Mouse (Mus musculus) spleen, adult 2 months (tissue): ENCODE measurements around the gene Gpr157.

Experiments
- CTCF ChIP-seq: fragments of 200-500 bp; IDR thresholded peaks from 2 replicates; pipeline ENCODE4 v1.5.1; 2011; ENCODE audit warnings: mild to moderate bottlenecking, inconsistent platforms; ENCODE audit not compliant: insufficient read depth, insufficient read length, insufficient replicate concordance; ENCODE audit errors: extremely low read depth
- POLR2A ChIP-seq: fragments of 200-500 bp; IDR thresholded peaks from 2 replicates; pipeline ENCODE4 v1.6.1; 2011; ENCODE audit warnings: low read depth, low read length, inconsistent platforms

- no peak for TF ChIP-seq POLR2A
- TF ChIP-seq CTCF: no peak
Measured at GRCm38 (mm10) chr4:150087890-150088530, 845 bp downstream of the Gpr157 start.
